Mouse (Mus musculus) forebrain, embryonic 13.5 days (tissue): ENCODE measurements around the gene Apbb2. TPM values are rescaled to one million over a fixed set of nuclear protein-coding genes. Genes with fewer than 3 reads are reported as not detected.
"Not testable (repeated sequence)": the region's sequence is repeated elsewhere in the genome, so short reads cannot be mapped to it uniquely, and the experiment has no call there.

Source experiments
- ATAC-seq: fragments of 200-750 bp; cut with Nextera tagmentation; 2 replicates; pipeline ENCODE4 v1.8.0; 2017
- H3K27ac ChIP-seq: fragments of 300-500 bp; sonication (generic); 2 replicates; pipeline ENCODE4 v1.5.1; 2015; ENCODE audit warnings: inconsistent platforms, mild to moderate bottlenecking, moderate library complexity
- H3K27me3 ChIP-seq: fragments of 300-500 bp; sonication (generic); 2 replicates; pipeline ENCODE4 v1.6.1; 2015; ENCODE audit warnings: mild to moderate bottlenecking, inconsistent platforms
- H3K36me3 ChIP-seq: fragments of 300-500 bp; sonication (generic); 2 replicates; pipeline ENCODE4 v1.6.1; 2015; ENCODE audit warnings: mild to moderate bottlenecking, inconsistent platforms; ENCODE audit not compliant: poor library complexity, severe bottlenecking
- H3K4me1 ChIP-seq: fragments of 300-500 bp; sonication (generic); 2 replicates; pipeline ENCODE4 v1.6.1; 2015; ENCODE audit warnings: inconsistent platforms
- H3K4me2 ChIP-seq: fragments of 300-500 bp; sonication (generic); 2 replicates; pipeline ENCODE4 v1.6.1; 2015; ENCODE audit warnings: inconsistent platforms, mild to moderate bottlenecking, moderate library complexity
- H3K4me3 ChIP-seq: fragments of 300-500 bp; sonication (generic); 2 replicates; pipeline ENCODE4 v1.5.1; 2015; ENCODE audit warnings: mild to moderate bottlenecking, inconsistent platforms
- H3K9ac ChIP-seq: fragments of 300-500 bp; sonication (generic); 2 replicates; pipeline ENCODE4 v1.6.1; 2015; ENCODE audit warnings: mild to moderate bottlenecking, inconsistent platforms
- H3K9me3 ChIP-seq: fragments of 300-500 bp; sonication (generic); replicated peaks from 2 replicates; pipeline ENCODE4 v1.6.1; 2016; ENCODE audit warnings: inconsistent platforms
- WGBS: fragments of 180-500 bp; shearing (Covaris S2); methylation state at CpG from one replicate; pipeline ENCODE4 v1.1.7; 2015; 5-methylcytosine and 5-hydroxymethylcytosine counted together
- polyA plus RNA-seq: library from polyadenylated mRNA; unstranded; fragments of >200 nt; fragmentation: Nextera tagmentation; extraction: Ambion mirVana; gene quantifications from 2 replicates; pipeline ENCODE4 v1.2.1, GENCODE M21; 2015

The Apbb2 gene
- polyA plus RNA-seq, 1 experiment from 2014 or later = 63.0 TPM

DNA sequence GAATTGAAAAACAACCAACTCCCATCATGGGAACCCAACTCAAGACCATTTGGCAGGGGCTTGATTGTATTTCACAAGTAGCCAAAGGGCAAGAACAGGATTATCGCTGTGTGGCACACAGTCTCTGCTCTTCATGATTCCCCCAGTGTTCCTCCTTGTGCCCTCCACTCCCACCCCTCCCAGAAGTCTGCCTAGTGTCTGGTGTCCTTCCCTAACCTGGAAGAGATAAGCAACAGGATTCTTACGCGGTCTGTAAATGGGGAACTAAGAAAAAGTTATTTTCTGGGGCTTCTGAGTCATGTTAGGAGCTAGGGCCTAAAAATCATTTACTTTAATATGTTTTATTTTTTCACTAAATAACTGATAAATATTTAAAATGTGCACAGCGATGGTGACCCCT is 323.6 kb downstream of the Apbb2 start:
- Histone ChIP-seq H3K27ac (no peak overlapping the region), H3K36me3 (no peaks in the 10 kb centered on the region), H3K4me1 (no peaks in the 10 kb centered on the region), H3K9me3 (no peaks in the 10 kb centered on the region), H3K4me2 (no peak overlapping the region), H3K4me3 (no peak overlapping the region), H3K9ac (no peak overlapping the region), H3K27me3 (no peaks in the 10 kb centered on the region)
- WGBS = 97% methylated on average over 4 of the region's 4 CpGs
- ATAC-seq = no peak

GRCm38 (mm10) chr5:66294106-66294625 is 324.4 kb downstream of the Apbb2 start:
- Histone ChIP-seq H3K27ac (no peak overlapping the region), H3K36me3 (no peaks in the 10 kb centered on the region)
- 93% methylated on average over 11 of the region's 11 CpGs for WGBS

DNA sequence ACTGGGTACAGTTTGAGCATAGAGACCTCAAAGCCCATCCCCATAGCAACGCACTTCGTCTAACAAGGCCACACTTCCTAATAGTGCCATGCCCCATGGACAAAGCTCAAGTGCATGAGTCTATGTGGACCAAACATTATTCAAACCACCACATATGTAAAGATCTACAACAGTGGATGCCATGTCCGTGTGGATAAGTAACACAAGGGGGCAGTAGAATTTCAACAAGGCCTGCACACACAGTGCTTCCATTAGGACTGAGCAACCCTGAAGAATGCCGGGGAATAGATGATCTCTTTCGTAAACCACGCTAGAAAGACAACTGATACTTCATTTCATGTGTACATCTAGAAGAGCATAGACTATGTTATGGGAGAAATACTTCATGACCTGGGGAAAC is 337.8 kb downstream of the Apbb2 start:
- WGBS = 77% methylated on average over 6 of the region's 6 CpGs
- Histone ChIP-seq H3K36me3 (no peaks in the 10 kb centered on the region), H3K27ac (no peak overlapping the region), H3K9me3 (no peaks in the 10 kb centered on the region), H3K9ac (no peak overlapping the region), H3K4me1 (no peaks in the 10 kb centered on the region), H3K27me3 (no peaks in the 10 kb centered on the region), H3K4me3 (no peak overlapping the region), H3K4me2 (no peak overlapping the region)
- no peak for ATAC-seq

More at GRCm38 (mm10) chr5:66294106-66294625, 324.4 kb downstream of the Apbb2 start:
- no peaks in the 10 kb centered on the region for H3K4me1 ChIP-seq
- no peaks in the 10 kb centered on the region for H3K9me3 ChIP-seq
- ATAC-seq = no peak
- no peaks in the 10 kb centered on the region for H3K27me3 ChIP-seq
- H3K4me2 ChIP-seq = no peak overlapping the region
- H3K4me3 ChIP-seq = no peak overlapping the region
- H3K9ac ChIP-seq = no peak overlapping the region

- no peak overlapping the region for H3K27ac ChIP-seq
- H3K9me3 ChIP-seq = no peaks in the 10 kb centered on the region
- H3K27me3 ChIP-seq = no peaks in the 10 kb centered on the region
- H3K4me1 ChIP-seq = no peaks in the 10 kb centered on the region
- no peak overlapping the region for H3K4me2 ChIP-seq
- H3K9ac ChIP-seq = no peak overlapping the region
- H3K36me3 ChIP-seq = no peaks in the 10 kb centered on the region
- no peak overlapping the region for H3K4me3 ChIP-seq
- no peak for ATAC-seq
- WGBS = 89% methylated on average over 2 of the region's 2 CpGs
Measured at GRCm38 (mm10) chr5:66279650-66280049, 338.9 kb downstream of the Apbb2 start.

- no peak overlapping the region for H3K4me2 ChIP-seq
- H3K4me3 ChIP-seq = no peak overlapping the region
- H3K4me1 ChIP-seq = no peaks in the 10 kb centered on the region
- H3K27me3 ChIP-seq = no peaks in the 10 kb centered on the region
- ATAC-seq = no peak
- H3K9ac ChIP-seq = no peak overlapping the region
- no peak overlapping the region for H3K27ac ChIP-seq
- 66% methylated on average over 3 of the region's 3 CpGs for WGBS
- no peaks in the 10 kb centered on the region for H3K9me3 ChIP-seq
- no peaks in the 10 kb centered on the region for H3K36me3 ChIP-seq
Measured at GRCm38 (mm10) chr5:66274417-66274816, 344.2 kb downstream of the Apbb2 start.

- Histone ChIP-seq H3K27ac (no peak overlapping the region), H3K4me2 (no peak overlapping the region), H3K9me3 (no peaks in the 10 kb centered on the region), H3K4me1 (no peaks in the 10 kb centered on the region), H3K9ac (no peak overlapping the region), H3K27me3 (no peaks in the 10 kb centered on the region), H3K4me3 (no peak overlapping the region), H3K36me3 (no peaks in the 10 kb centered on the region)
- 62% methylated on average over 2 of the region's 2 CpGs for WGBS
- no peak for ATAC-seq
Measured at GRCm38 (mm10) chr5:66271141-66271540, 347.4 kb downstream of the Apbb2 start.

DNA sequence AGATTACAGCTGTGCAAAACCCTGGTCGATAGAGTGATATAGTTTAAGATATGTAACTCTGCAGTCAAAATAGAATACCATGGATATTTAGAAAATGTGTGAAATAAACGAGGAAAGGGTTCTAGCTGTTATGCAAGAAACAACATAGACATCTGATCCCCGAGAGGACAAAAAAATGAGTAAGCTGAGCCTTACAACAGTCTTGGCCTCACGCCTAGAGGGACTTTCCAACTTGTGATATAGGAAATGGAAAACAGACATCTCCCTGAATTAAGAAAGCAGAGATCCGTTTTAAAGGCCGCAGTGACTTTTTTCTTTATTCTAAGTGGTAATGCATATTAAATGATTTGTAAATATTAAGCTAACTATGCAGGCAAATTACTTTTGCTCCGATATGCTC is 349.0 kb downstream of the Apbb2 start:
- WGBS = 88% methylated on average over 7 of the region's 7 CpGs
- Histone ChIP-seq H3K4me2 (no peak overlapping the region), H3K9me3 (no peaks in the 10 kb centered on the region), H3K9ac (no peak overlapping the region), H3K27me3 (no peaks in the 10 kb centered on the region), H3K27ac (no peak overlapping the region), H3K4me1 (no peaks in the 10 kb centered on the region), H3K36me3 (no peaks in the 10 kb centered on the region), H3K4me3 (no peak overlapping the region)
- no peak for ATAC-seq

DNA sequence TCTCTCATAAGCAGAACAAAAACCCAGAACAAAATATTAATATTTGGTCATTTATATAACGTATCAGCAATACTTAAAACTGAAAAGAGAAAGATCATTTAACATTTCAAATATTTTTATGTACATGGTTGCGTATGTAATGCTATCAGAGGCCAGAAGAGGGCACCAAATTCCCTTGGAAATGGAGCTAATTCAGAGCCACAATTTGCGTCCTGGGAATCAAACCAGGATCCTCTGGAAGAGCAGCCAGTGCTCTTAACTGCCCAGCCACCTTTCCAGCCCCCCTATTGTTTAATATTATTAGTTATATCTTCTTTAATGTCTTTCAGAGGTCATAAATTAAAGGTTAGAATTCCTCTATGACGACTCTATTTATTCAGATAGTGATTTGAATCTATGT is 355.2 kb downstream of the Apbb2 start:
- no peak overlapping the region for H3K4me3 ChIP-seq
- H3K27ac ChIP-seq = no peak overlapping the region
- H3K36me3 ChIP-seq = no peaks in the 10 kb centered on the region
- H3K9me3 ChIP-seq = no peaks in the 10 kb centered on the region
- H3K27me3 ChIP-seq = no peaks in the 10 kb centered on the region
- H3K4me2 ChIP-seq = no peak overlapping the region
- H3K9ac ChIP-seq = no peak overlapping the region
- ATAC-seq = no peak
- peaks cover 5% of the 10 kb centered on the region; the same call in 1 of the 2 replicates for H3K4me1 ChIP-seq
- 31% methylated on average over 4 of the region's 4 CpGs for WGBS

GRCm38 (mm10) chr5:66262475-66262874 is 356.1 kb downstream of the Apbb2 start:
- Histone ChIP-seq H3K9me3 (no peaks in the 10 kb centered on the region), H3K27ac (no peak overlapping the region), H3K36me3 (no peaks in the 10 kb centered on the region), H3K9ac (no peak overlapping the region), H3K4me1 (peaks cover 5% of the 10 kb centered on the region; the same call in 1 of the 2 replicates), H3K27me3 (no peaks in the 10 kb centered on the region), H3K4me2 (no peak overlapping the region), H3K4me3 (no peak overlapping the region)
- WGBS = 81% methylated on average over 2 of the region's 2 CpGs
- ATAC-seq = no peak

GRCm38 (mm10) chr5:66259756-66260448 is 358.7 kb downstream of the Apbb2 start, which contains the start of gene Nsun7:
Gene Nsun7, plus strand, starts transcription at chr5:66259897.
- WGBS = 1% methylated on average over 42 of the region's 44 CpGs

DNA sequence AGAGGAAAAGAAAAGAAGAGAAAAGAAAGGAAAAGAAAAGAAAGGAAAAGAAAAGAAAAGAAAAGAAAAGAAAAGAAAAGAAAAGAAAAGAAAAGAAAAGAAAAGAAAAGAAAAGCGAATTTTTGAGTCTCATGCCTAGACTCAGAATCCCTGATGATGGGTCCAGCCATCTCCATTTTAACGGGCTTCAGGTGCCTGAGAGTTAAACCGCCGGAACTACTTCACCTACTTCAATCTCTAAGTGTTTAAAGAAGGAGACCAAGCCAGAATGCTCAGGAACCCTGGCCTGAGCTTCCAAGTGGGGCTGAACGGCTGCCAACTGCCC is 359.2 kb downstream of the Apbb2 start:
- peak overlapping the region; percentile 82 for H3K4me2 ChIP-seq
- 4% methylated on average over 5 of the region's 5 CpGs for WGBS
- not testable (repeated sequence) for H3K9me3 ChIP-seq, H3K27me3 ChIP-seq, H3K4me1 ChIP-seq, H3K27ac ChIP-seq, H3K36me3 ChIP-seq, ATAC-seq
- peak overlapping the region; percentile 67 for H3K4me3 ChIP-seq
- peak overlapping the region; percentile 83 for H3K9ac ChIP-seq

More at GRCm38 (mm10) chr5:66259756-66260448, 358.7 kb downstream of the Apbb2 start, which contains the start of gene Nsun7:
- Histone ChIP-seq H3K9ac (peak within 1 kb of the TSS; percentile 83), H3K36me3 (no peaks in the 10 kb centered on the region), H3K4me2 (peak within 1 kb of the TSS; percentile 82), H3K9me3 (no peaks in the 10 kb centered on the region), H3K4me3 (peak within 1 kb of the TSS; percentile 67), H3K4me1 (peaks cover 5% of the 10 kb centered on the region; the same call in 1 of the 2 replicates), H3K27ac (peak within 1 kb of the TSS; percentile 54), H3K27me3 (no peaks in the 10 kb centered on the region)
- peak; percentile 94 for ATAC-seq

DNA sequence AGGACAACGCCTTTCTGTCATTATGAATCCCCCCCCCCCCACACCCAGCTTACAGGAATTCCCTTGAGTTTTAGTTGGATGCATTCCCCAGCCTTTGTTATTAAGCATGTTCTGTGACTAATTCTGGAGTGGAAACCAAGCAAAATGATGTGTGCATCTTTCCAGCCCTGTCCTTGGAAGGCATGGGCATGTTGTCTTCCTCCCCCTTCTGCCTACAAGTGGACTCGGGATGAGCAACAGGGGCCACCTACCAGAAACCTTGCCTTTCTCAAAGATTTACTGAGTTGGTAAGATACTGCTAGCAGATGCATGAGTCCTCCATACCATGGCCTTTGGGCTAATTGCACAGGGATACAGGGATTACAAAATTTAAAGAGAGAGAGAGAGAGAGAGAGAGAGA is 359.6 kb downstream of the Apbb2 start:
- H3K27me3 ChIP-seq = no peaks in the 10 kb centered on the region
- H3K4me3 ChIP-seq = no peak overlapping the region
- no peak for ATAC-seq
- H3K9me3 ChIP-seq = no peaks in the 10 kb centered on the region
- 66% methylated on average over 2 of the region's 2 CpGs for WGBS
- H3K27ac ChIP-seq = no peak overlapping the region
- H3K9ac ChIP-seq = no peak overlapping the region
- H3K4me2 ChIP-seq = no peak overlapping the region
- peaks cover 5% of the 10 kb centered on the region; the same call in 1 of the 2 replicates for H3K4me1 ChIP-seq
- no peaks in the 10 kb centered on the region for H3K36me3 ChIP-seq

DNA sequence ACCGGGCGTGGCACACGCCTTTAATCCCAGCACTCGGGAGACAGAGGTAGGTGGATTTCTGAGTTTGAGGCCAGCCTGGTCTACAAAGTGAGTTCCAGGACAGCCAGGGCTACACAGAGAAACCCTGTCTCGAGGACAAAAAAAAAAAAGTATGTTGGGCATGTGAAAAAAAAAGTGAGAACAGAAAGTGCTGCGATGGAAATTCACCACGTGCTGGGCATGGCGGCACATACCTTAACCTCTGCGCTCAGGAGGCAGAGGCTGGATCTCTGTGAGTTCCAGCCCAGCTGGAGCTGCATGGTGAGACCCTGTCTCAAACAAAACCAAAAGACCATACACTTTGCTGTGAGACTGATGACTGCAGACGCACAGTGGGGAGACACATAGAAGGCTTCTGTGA is 363.5 kb downstream of the Apbb2 start:
- Histone ChIP-seq H3K27me3 (no peaks in the 10 kb centered on the region), H3K4me1 (peaks cover 5% of the 10 kb centered on the region; the same call in 1 of the 2 replicates), H3K36me3 (no peaks in the 10 kb centered on the region), H3K9ac (no peak overlapping the region), H3K4me2 (no peak overlapping the region), H3K27ac (no peak overlapping the region), H3K4me3 (no peak overlapping the region), H3K9me3 (no peaks in the 10 kb centered on the region)
- no peak for ATAC-seq
- WGBS = 90% methylated on average over 10 of the region's 10 CpGs
